Mouse (Mus musculus): ENCODE measurements around the gene Mecr. TPM values are rescaled to one million over a fixed set of nuclear protein-coding genes. Genes with fewer than 3 reads are reported as not detected.
A peak's percentile ranks its signal among the peaks of the same experiment; 100 is the strongest.
"Not testable (repeated sequence)": the region's sequence is repeated elsewhere in the genome, so short reads cannot be mapped to it uniquely, and the experiment has no call there.

Mecr gene
- total RNA-seq (2021), result 130 and 140 TPM in 2 replicates
- long read RNA-seq, experiment 1, transcript Mecr-201 (10 exons, 1,337 nt), result major isoform, 119 of 142 reads
- long read RNA-seq, experiment 1, partial matches to known transcripts, result 8 of 142 reads
- long read RNA-seq, experiment 1, other reads (novel, unspliced or antisense), result 14 of 142 reads
- long read RNA-seq, experiment 2, transcript Mecr-201 (10 exons, 1,337 nt), result major isoform, 119 of 147 reads
- long read RNA-seq, experiment 2, partial matches to known transcripts, result 4 of 147 reads
- long read RNA-seq, experiment 2, other reads (novel, unspliced or antisense), result 21 of 147 reads

DNA sequence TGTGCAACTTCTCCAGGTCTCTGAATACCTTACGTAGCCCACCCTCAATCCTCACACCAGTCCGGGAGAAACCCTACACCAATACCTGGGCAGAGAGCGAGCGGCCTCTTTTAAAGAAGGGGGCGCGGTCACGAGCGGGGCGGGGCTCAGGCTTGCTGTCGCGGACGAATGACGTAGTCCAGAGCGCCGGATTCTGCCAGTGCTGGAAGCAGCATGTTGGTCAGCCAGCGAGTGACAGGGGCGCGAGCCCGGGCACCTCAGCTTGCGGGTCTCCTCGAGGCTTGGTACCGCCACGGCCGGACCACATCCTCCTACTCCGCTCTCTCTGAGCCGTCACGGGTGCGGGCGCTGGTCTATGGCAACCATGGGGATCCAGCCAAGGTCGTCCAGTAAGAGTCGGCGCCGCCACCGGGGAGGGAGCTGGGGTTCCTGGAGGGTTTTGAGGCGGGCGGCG, at the start of gene Mecr:
Gene Mecr, plus strand, starts transcription at position 181 of the 454 bp plus-strand sequence.
- DNase-seq, result peak; percentile 97

DNA sequence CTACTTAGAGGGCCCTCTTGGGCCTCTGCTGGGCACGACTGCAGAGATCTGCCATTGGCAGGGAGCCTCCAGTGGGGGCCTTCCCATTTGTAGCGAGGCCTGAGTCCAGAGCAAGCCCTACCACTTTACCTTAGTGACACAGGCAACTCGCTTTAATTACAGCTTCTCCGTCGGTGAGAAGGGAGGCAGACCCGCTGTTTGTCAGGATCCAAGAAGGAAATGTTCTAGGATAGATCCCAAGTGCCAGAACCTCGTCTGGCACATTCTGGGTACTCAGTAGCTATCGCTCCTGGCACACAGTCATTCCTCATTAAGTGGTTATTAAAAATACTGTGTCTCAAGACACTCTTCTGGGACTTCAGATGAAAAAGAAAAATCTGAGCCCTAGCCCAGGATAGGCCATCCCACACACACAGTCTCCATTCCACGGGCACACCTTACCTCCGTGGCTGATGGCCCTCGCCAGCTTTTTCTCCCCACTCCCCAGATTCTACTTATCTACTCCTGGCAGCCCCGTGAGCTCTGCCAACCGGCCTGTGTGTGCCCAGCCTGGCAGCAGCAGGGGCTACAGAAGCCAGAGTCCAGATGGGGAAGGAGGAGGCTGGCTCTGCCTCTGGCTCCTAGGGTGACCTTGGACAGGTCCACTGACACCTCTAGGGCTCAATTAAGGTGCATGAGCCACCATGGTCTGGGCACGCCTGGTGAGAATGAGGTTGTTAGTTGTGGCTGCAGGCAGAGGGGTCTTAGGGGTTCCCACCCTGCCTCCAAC, 46.8 kb upstream of the Mecr start:
- DNase-seq, result no peak

DNA sequence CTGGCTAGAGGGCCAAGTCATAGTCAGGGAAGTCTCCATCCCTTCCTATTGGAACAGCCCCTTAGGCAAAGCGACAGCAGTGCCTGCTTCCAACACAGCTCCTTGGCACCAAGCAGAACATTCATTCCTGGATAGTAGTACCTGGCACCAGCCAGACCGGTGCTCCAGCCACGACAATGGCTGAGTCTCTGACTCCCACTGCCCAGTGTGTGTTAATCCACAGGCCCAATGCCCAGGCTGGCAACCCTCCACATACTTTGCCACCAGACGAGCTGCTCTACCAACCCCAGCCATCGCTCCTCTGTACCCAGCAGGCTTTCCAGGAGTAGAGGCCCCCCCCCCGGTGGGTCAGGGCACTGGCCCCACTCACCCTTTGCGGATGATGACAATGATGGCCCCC, 45.8 kb upstream of the Mecr start:
- peak; percentile 66 for DNase-seq

DNA sequence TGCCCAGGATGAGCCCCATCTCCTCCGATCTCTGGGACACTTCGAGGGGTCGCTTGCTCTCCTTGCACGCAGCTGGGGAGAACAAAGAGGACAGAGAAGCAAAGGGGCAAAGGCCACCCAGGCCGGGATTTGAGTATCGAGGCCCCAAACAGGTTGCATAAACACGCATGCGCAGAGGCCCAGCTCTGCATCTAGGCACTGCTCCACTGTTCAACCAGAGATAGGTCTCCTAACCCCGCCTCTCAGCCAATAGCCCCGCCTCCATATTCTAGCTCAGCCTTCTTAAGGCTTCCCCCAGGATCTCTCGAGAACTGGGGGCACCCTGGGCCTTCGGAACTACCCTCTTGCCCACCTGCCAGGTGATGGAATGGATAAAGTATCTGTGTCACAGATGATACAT, 45.4 kb upstream of the Mecr start:
- no peak for DNase-seq

- DNase-seq, result no peak
These were observed 44.3 kb upstream of the Mecr start for GRCm38 (mm10) chr4:131798968-131799367.

- no peak for DNase-seq
These were observed 39.4 kb upstream of the Mecr start for GRCm38 (mm10) chr4:131803846-131804245.

GRCm38 (mm10) chr4:131804732-131805131, 38.5 kb upstream of the Mecr start:
- not testable (repeated sequence) for DNase-seq

DNA sequence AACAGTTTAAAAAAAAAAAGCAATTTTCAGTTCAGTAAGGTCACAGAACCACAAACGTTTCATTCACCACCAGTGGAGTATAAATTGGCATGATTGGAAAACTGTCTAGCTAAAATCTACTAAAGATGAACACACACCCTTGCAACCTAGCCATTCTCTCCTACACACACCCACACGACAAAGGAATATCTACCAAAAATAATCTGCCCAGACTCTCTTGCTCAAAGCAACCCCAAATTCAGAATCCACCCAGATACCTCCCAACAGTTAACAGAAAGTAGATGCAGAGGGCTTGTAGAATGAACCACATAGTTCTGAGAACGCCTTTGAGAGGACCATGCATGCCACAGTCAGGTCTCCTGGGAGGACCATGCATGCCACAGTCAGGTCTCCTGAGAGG, 38.0 kb upstream of the Mecr start:
- DNase-seq, result no peak

DNA sequence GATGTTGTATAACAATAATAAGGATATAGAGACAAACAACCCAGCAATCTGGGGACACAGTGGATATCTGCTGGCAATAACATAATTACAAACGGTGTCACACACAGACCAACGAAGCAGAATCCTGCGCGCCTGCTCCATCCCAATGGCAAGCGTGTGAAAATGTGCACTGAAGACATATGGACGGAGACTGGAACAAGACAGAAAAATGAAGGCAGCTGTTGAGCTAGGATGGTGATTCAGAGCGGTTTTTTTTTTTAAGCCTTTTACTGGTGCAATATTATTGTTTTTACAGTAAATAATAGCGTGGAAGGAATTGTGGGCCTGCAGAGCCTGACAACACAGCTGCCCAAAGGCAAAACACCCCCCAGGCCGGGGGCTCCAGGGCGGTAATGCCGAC, 30.8 kb upstream of the Mecr start:
- DNase-seq, result no peak

GRCm38 (mm10) chr4:131813798-131814197, 29.5 kb upstream of the Mecr start:
- peak; percentile 29 for DNase-seq

- no peak for DNase-seq
These were observed 28.4 kb upstream of the Mecr start for GRCm38 (mm10) chr4:131814869-131815268.

DNA sequence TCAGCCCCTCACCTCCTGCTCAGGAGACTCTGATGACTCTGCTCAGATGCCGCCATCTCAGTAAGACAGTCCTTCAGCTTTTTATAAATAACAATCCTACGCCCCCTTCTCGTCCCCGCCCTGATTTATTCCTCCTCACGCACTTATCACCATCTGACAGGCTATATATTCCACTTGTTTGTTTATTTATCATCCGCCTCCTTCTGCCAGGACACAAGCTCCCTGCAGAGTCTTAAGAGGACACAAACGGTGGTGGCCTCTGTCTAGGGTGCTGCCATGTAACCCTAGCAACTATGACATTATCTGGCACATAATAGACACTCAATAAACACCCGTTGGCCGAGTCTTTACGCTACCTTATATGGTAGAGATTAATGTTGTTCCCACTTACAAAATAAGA, 27.5 kb upstream of the Mecr start:
- DNase-seq, result no peak

- DNase-seq, result no peak
These were observed 24.3 kb upstream of the Mecr start for GRCm38 (mm10) chr4:131818926-131819325.

DNA sequence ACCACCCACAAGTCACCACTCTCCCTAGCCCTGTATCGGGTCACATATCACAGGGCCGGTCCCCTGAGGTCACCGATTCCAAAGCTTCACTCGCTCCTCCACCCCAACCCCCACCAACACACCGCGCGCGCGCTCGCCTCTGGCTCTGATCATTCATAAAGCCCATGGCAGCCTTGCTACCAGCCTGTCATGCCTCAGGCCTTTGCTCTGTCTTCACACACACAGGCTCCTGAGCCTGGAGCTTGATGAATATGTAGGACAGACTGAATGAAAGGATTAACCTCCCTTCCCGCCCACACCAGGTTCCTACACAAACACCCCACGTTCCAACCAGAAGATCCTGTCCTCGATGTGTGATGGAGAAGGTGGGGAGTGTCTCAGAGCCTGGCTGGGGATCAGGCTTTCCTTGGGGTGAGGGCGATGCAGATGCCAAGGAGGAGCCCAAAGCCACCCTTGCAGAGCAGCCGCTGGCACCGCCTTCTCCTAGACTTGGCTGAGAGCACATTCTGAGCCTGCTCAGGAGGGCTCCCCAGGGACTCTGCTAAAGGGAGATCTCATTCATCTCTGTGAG, 22.0 kb upstream of the Mecr start:
- peak; percentile 44 for DNase-seq

- DNase-seq, result no peak
These were observed 20.7 kb upstream of the Mecr start for GRCm38 (mm10) chr4:131822583-131822982.

DNA sequence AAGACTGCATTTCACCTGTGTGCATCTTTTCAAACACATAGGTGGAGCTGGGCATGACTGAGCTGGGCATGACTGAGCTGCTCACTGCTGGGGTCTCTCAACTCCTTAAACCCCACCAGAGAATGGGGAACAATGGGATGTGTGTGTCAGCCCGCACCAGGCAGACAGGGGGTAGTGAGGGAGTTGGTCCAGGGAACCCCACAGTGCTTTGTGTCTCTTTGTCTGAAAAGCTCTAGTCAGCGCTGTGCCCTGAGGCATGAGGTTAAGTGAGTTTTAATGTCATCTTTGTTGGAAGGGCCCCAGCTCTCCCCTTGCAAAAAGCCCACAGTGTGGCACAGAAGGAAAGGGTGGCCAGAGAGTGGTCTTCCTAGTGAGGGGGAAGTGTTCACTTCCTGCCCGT, 18.3 kb upstream of the Mecr start:
- DNase-seq, result no peak

GRCm38 (mm10) chr4:131825830-131826229, 17.4 kb upstream of the Mecr start:
- peak; percentile 74 for DNase-seq

DNA sequence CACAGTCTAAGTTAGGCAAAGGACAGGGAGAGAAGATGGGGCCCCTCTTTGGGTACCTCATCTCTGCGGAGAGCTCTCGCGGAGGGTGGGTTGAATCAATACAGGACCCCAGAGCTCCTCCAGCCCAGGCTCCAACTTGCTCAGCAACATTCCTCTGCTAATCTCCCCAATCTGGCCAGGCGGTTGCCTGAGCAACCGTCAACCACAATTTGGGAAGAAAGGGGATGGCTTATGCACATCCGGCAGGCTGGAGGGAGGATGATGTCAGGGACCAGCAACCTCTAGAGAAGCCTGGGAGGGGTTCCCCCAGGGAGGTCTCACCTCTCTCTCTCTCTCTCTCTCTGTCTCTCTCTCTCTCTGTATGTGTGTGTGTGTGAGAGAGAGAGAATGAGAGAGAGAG, 16.4 kb upstream of the Mecr start:
- DNase-seq, result no peak

GRCm38 (mm10) chr4:131829123-131829522, 14.1 kb upstream of the Mecr start:
- no peak for DNase-seq

- DNase-seq, result no peak
These were observed 11.7 kb upstream of the Mecr start for GRCm38 (mm10) chr4:131831546-131832045.

- DNase-seq, result no peak
These were observed 10.4 kb upstream of the Mecr start for GRCm38 (mm10) chr4:131832759-131833407.

DNA sequence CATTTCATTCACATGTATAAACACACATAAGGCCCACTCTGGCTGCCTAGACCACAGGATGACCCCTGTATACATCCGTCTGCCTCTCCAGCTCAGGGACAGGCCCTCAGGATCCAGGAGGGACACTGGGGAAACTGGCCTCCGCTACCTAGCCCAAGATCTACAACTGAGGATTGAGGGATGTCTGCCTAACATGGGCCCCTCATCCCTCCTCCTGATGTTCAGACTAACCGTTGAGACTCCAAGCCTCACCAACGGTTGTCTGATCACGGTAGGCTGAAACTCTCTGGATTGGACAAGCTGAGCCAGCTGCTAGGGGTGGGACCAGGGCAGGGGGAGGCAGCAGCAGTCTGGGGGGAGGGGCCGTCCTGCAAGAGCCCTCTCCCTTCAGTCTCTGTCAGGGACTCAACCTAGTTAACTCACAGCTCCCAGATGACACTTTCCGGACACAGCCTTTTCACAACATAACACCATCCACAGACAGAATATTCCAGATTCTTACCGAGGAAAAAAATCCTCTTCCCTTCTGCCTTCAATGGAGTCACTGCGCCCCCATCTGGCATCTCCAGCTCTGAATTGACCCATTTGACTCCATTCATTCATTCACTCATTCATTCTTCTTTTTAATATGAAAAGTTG, 9.2 kb upstream of the Mecr start:
- peak; percentile 55 for DNase-seq
